Mouse (Mus musculus): ENCODE data around the gene Taf13.

Taf13 gene

DNA sequence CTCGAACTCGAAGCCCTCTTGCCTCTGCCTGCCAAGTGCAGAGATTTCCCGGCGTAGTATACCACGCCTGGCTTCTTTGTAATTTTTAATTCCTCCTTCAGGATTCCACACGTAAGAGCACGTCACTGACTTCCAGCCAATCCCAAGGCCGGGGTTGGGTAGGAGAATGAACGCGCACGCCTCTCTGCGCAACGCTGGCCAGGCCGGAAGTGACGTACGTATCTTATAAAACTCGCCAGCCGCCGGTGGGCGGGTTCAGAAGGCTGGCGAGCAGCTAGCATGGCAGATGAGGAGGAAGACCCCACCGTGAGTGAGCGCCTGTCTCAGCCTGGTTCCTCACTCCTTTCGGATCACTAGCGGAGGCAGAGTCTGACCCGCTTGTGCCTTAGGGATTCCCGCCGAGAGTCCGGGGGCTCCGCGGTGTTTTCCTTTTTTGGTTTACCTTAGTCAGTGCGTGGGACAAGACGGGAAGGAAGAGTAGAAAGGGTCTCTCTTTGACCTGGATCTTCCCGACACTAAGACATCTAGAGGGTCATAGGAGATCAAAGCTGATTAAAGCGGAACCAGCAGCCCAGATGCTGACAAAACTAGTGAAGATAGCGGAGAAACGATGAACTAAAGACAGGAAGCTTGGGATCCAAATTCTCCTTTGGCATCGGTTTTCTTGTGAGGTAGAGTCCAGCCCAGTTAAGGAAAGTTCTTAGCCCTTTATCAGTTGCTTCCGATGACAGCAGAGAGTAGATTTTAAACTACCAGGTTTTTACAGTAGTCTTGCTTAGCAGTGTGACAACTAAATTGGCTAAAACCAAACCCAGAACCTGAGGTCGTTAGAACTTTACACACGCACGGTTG, at the start of gene Taf13:
Gene Taf13, plus strand, starts transcription at position 256 of the 852 bp plus-strand sequence.
- in situ Hi-C loops (cut with MboI; ENCODE audit: unreplicated experiment in 2 of 2): loop anchor here in 1 of 2 experiments (25.0 kb wide), 1 partner anchor 409 kb away; the partner anchor contains the start of gene Gpr61

DNA sequence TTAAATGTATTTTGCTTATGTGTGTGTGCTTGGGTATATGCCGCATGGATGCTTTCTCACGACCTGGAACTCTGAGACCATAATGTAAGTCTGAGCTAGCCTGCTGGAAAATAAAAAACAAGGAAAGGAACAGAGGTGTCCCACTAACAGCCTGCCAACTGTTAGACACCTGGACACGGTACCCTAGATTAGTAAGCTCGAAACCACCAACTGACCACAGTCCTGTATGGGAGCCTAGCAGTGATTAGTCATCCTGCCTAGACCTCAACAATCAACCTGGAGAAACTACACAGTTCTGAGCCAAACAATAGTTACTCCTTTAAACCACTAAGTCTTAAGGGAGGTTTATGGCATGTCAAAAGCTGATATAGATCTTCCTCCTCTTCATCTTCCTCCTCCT, 48.1 kb upstream of the Taf13 start:
- in situ Hi-C loops (cut with MboI; ENCODE audit: unreplicated experiment in 2 of 2): no loop called here

DNA sequence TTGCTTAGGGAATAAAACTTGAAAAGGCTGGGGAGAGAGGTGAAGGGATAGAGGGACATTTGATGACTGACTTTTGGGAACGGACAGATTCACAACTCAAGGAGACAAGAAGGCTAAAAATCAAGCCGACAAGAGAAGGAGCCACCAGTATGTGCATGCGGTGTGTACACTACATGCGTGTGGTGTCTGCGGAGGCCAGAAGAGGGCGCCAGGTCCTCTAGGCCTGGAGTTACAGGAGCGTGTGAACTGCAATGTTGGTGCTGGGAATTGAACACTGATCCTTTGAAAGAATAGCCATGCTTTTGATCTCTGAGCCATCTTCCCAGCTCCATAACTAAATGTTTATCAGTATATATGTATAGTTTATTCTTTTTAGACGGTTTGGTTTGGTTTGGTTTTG, 43.0 kb upstream of the Taf13 start:
- in situ Hi-C loops (cut with MboI; ENCODE audit: unreplicated experiment in 2 of 2): loop anchor here in 1 of 2 experiments (25.0 kb wide), 1 partner anchor 959 kb away; no protein-coding TSS in a partner anchor

DNA sequence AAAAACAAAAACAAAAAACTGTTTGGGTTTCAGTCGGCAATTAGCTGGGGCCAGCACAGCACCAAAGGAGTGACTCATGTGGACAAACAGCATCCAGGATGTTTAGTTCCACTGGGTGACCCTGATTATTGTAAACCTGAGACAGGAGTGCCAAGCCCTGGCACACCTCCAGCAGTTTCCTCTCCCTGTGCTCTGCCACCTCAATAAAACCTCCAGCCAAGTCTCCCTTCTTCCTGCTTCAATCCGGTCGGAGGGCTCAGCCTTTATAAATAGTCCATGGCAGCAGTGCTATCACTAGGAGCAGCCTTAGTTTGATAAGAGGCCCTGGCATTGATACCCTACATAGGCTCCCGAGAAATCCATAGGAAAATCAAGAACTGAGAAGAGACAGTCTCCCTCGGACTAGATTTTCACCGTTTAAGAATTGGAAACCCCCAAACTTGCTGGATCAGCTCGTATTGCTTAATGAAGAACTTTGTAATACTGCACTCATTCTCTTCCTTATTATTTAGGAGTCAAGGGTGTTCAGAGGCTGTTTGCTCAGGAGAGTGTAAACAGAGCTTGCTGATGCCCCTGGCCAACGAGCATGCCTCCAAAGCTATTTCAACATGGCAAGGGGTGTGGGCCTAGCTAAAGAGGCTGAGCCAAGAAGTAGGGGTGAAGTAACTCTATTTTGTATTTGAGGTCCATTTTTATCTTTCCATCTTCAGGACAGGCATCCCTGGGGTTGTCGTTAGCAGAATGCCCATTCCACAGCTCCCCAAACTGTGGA, 38.2 kb upstream of the Taf13 start:
- in situ Hi-C loops (cut with MboI; ENCODE audit: unreplicated experiment in 2 of 2): loop anchor here in 1 of 2 experiments (10.0 to 25.0 kb wide), 2 partner anchors 242 to 954 kb away; no protein-coding TSS in a partner anchor

DNA sequence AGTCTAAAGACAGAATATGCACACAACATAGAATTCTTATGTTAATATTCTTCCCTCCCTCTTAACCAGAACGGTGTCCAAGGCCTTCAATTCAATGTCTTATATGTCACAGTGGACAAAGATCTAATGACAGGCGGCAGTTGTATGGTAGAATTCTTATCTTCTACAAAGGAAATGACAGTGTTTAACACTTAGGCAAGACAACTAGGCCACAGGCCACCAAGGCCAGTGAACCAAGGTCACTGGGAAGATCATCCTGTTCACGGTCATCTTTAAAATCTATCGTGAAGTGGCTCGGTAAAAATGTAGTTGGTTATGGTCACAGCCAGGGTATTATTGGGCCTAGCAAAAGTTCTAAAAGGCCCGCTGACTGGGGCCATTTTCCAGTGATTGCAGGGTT, 37.5 kb upstream of the Taf13 start, which contains the start of gene 1700013F07Rik:
Gene 1700013F07Rik, plus strand, starts transcription at position 200 of the 400 bp plus-strand sequence.
- in situ Hi-C loops (cut with MboI; ENCODE audit: unreplicated experiment in 2 of 2): loop anchor here in 1 of 2 experiments (10.0 to 25.0 kb wide), 2 partner anchors 241 to 953 kb away; no protein-coding TSS in a partner anchor

DNA sequence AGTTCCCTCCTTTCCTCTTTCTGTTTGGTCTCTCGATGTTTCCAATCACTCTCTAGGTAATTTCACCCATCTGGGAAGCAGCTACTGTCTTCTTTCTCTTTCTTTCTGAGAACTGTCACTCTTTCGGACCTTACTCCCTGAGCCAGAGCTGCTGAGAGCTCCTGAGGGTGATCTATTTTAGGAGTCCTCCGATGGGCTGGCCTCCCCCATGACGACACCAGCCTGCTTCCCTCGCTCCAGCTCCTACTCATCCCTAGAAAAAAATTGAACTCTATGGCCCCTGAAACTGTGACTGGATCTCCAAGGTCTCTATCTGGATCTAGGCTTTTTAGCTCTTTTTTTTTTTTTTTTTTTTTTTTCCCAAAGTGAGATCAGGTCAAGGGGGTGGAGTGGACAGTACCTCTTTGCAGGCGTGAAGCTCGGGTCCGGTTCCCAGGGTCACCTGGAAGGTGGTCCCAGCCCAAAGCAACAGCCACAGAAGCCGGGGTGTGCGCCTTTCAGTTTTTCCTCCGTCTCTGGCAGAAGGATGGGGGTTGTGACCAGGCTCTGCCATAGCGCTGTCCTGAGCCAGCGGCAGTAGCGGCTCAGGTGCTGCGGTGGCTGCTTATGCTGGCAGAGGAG, 35.5 kb upstream of the Taf13 start:
- in situ Hi-C loops (cut with MboI; ENCODE audit: unreplicated experiment in 2 of 2): loop anchor here in 1 of 2 experiments (5.0 to 25.0 kb wide), 3 partner anchors 101 to 951 kb away; no protein-coding TSS in a partner anchor

DNA sequence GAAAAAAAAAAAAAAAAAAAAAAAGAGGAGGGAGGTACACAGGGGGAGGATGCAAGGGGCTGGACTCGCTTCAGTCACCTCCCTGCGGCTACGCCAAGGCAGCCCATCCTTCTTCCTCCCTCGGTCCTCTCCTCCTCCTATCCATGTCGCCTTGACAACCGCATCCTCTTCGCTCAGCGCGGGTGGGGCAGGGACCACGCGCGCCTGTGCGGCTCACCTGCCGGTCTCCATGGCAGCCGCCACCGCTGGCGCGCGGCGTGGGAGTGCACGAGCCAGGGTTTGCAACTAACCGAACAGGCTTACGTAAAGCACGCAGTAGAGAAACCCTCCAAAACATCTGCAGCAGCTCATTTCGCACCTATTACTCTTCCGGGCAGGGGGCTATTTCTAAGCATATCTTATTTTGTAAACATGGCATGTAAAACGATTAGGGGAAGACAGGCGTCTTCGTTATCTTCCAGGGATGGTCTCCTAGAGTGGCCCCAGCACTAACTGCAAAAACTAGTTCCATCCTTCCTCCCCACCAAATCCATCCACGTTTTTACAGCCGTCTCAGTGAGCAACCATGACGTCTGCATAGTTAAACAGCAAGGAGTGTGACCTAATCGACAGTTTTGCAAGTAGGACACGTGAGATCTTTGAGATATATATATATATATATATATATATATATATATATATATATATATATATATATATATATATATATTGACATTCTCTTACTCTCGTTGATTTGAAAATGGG, 34.8 kb upstream of the Taf13 start, which contains the start of gene 5330417C22Rik:
Gene 5330417C22Rik, minus strand, starts transcription at position 20 of the 744 bp plus-strand sequence.
- in situ Hi-C loops (cut with MboI; ENCODE audit: unreplicated experiment in 2 of 2): loop anchor here in 1 of 2 experiments (5.0 to 25.0 kb wide), 3 partner anchors 101 to 951 kb away; no protein-coding TSS in a partner anchor

DNA sequence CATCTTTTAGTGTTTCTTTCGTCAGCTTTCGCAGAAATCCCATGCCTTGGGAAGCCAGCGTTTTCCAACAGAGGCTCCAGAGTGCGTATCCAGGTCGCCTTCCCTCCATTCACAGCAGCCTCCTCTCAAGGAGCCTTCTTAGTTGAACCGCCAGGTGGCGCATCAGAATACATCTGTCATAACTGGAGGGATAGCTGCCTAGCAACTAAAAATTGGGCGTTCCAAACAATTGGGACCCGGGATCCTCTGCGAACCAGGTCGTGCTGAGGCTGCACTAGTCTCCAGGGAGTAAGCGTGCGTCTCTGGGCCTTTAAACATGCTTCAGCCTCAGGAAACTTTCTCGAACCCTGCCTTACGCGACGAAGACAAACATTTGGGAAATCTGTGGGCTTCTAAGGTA, 34.2 kb upstream of the Taf13 start:
- in situ Hi-C loops (cut with MboI; ENCODE audit: unreplicated experiment in 2 of 2): loop anchor here in 1 of 2 experiments (5.0 to 25.0 kb wide), 3 partner anchors 100 to 950 kb away; no protein-coding TSS in a partner anchor

DNA sequence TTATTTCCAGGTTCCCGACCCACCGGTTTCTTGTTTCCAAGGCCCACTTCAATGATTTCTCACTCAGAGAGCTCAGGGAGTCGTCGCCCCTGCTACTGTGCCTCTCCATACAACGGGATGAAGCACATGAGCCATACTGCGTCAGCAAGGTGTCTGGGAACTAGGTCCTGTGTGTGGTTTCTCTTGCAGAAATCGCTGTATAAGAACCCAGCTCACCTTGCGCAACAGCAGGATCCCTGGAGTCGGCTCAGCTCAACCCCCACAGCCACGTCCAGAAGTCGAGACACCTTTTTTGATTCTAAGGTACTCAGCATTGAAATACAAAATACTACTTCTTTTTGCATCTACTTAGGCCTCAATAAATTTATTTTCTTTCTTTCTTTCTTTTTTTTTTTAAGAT, 29.2 kb upstream of the Taf13 start:
- in situ Hi-C loops (cut with MboI; ENCODE audit: unreplicated experiment in 2 of 2): loop anchor here (10.0 to 25.0 kb wide), 2 partner anchors 945 to 953 kb away; no protein-coding TSS in a partner anchor

DNA sequence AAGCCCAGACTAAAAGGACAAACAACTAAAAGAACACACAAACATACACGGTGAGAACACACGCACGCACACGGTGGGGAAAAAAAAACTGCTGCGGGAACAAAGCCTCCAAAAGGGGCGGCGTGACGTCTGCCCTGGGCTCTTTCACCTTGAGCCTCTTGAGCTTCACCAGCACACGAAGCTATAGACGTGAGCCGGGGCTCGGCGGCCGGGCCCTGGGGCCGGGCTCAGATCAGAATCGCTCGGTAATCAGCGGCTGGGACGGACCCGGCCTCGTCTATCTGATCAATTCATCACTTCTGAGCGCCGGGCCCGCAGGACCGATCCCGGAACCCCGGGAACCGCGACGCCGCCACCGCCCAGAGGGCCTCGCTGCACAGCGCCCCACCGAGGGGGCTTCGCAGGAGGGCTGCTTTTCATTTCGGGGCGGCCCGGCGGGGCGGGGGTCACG, 17.4 kb upstream of the Taf13 start:
- in situ Hi-C loops (cut with MboI; ENCODE audit: unreplicated experiment in 2 of 2): loop anchor here (10.0 to 25.0 kb wide), 5 partner anchors 101 to 392 kb away; partner anchors contain the start of genes Clcc1 (in 1 of the 2), Gpr61 (in 1 of the 2) and Sars (in 1 of the 2)

DNA sequence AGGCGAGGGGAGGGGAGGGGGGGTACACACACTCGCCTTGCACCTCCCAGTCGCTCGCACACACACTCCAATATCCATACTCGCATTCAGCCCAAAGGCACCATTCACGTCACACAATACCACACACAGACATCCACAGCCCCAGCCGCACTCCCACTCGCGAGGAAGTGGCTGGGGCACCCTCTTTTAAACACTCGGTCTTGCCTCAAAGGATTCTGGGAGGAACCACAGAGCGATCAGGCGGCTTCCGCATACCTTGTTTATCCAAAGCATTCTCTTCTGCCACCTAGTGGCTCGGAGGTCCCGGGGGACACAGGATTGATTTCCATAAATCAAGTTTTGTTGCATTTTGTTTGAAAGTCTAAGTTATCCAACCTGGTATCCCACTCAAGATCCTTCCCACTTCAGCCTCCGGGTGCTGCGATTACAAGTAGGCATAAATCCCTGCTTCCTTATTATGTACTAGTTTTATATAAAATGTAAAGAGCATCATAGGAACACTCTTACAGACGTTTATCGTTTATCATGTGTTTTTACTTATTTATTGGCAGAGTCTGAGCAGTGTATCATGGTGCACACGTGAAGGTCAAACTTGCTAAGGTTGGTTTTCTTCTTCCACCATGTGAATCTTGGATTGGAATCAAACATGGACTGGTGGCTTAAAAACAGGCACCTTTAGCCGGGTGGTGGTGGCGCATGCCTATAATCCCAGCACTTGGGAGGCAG, 16.7 kb upstream of the Taf13 start:
- in situ Hi-C loops (cut with MboI; ENCODE audit: unreplicated experiment in 2 of 2): loop anchor here (10.0 to 25.0 kb wide), 5 partner anchors 100 to 392 kb away; partner anchors contain the start of genes Clcc1 (in 1 of the 2), Gpr61 (in 1 of the 2) and Sars (in 1 of the 2)

DNA sequence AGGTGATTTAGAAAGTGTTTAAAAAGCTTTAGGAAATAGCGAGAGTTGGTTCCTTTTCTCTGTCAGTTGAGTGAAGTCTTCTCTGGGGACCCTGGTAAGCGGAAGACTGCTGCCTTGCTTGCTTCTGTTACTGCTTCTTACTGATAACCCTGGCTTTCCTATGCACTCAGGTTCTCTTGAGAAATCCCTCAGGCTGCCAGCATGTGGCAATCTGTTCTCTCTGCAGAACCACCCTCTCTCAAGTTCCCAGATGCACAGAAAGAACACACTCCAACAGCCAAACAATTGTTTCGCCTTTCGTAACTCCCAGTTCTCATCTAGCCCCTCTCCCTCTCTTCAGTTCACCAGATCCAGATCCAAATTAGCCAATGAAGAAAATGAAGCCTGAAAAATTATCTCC, 13.6 kb upstream of the Taf13 start:
- in situ Hi-C loops (cut with MboI; ENCODE audit: unreplicated experiment in 2 of 2): loop anchor here (10.0 to 25.0 kb wide), 5 partner anchors 97 to 396 kb away; partner anchors contain the start of genes Clcc1 (in 1 of the 2), Gpr61 (in 1 of the 2) and Sars (in 1 of the 2)

DNA sequence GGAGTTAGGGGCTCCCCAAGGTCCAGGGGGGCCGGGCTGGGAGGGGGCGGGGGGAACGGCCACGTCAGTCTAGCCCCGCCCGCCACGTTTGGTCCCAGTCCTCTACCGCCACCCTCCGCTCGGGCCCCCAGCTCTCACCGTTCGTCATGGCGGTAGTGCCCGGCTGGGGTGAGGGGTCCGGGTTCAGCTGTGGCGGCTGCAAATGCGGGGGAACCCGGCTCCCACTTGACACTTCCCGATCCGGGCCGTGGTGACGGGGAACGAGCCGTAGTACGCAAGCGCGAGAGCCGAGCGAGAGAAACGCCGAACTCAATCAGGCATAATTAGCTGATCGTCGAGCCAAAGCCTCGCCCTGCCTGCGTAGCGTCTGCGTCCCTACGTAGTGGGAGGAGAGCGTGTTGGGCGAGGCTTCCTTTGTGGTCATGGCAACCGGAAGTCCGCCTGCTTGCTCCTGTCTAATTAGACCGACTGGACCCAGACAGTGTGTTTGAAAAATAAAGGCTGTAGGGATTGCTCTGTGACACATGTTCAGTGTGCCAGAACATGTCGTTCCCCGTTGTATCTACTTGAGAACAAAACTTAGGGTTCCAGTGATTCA, 9.3 kb upstream of the Taf13 start, which contains the start of gene Tmem167b:
Gene Tmem167b, minus strand, starts transcription at position 334 of the 598 bp plus-strand sequence.
- in situ Hi-C loops (cut with MboI; ENCODE audit: unreplicated experiment in 2 of 2): loop anchor here (5.0 to 25.0 kb wide), 3 partner anchors 75 to 400 kb away; partner anchors contain the start of genes Gpr61 (in 1 of the 2) and Prpf38b (in 1 of the 2)

DNA sequence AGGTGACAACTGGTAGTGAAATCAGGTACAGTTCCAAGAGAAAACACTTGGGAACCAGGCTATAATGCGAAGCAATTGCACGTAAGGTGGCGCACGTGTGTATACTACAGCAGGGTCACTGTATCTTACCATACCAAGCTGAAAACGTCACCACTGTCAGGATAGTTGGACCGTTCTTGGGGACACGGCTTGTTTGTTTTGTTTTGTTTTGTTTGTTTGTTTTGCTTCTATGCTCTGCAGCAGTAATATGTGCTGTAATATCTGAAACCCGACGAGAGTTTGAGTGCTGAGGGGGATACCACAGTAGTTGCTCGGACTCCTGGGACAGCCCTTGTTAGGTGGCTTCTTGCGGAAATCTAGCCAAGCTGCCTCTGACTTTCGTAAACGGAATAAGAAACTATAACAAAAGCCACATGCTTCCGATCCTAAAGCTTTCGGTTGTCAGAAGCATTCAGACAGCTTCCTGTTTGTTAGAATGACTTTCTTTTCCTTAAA, 8.7 kb upstream of the Taf13 start:
- in situ Hi-C loops (cut with MboI; ENCODE audit: unreplicated experiment in 2 of 2): loop anchor here (5.0 to 25.0 kb wide), 3 partner anchors 74 to 401 kb away; partner anchors contain the start of genes Gpr61 (in 1 of the 2) and Prpf38b (in 1 of the 2)

DNA sequence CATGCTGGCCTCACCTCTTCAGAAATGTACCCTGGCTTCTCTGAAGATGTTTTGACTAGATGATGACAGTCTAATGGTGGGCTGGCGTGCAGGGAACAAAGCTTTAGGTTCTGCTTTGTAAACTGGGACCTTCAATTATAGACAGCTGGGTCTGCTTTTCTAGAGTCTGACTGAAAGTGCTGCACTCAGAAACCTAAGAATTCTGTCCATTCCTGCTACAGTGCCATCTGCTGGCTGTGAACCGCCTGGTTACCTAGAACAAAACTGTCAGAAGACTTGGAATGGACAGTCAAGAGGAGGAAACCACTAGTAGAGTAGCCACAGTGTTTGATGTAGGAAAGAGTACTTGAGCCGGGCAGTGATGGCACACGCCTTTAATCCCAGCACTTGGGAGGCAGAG, 8.2 kb upstream of the Taf13 start:
- in situ Hi-C loops (cut with MboI; ENCODE audit: unreplicated experiment in 2 of 2): loop anchor here (5.0 to 25.0 kb wide), 3 partner anchors 74 to 401 kb away; partner anchors contain the start of genes Gpr61 (in 1 of the 2) and Prpf38b (in 1 of the 2)

DNA sequence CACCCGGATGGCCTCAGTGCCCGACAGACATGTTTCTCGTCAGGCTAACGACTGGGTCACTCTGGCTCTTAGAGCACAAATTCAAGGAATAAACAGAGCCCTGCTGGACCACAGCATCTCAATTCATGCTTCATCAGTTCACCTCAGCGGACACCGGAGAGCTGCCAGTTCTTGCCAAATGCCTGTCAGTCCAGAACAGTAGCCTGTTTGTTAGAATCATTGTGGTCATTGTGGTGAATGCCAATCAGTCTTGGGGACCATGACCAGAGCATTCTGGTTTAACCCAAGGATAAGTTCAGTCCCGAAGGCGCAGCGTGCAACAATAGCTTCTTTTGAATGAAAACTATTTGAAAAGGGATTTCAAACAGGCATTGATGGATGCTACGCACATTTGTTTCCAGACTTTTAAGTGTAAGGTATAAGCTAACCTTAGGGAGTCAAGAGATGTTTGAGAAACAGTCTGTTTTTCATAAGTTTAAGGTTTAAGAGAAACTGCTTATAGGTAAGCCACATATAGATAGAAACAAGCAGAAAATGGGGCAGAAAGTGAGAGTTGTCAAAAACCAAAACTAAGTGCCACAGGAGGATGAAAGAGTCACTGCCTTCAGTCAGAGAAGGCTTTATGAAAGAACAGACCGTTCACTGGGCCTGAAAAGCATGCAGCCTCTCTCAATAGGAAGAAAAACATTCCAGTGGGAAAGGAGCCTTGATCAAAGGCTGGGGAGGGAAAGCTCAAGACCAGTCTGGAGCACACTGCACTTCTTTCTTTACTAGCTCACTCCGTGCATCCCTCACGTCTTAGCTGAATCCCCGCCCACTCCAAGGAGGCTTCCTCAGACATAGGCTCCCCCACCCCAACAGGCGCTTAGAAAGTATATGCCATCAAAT, 3.3 kb upstream of the Taf13 start:
- in situ Hi-C loops (cut with MboI; ENCODE audit: unreplicated experiment in 2 of 2): loop anchor here in 1 of 2 experiments (10.0 to 25.0 kb wide), 2 partner anchors 347 to 406 kb away; partner anchors contain the start of genes Gpr61 and Prpf38b
